Mouse (Mus musculus) left cerebral cortex, adult 2 months (tissue): ENCODE results near the gene Elmo3. TPM values are rescaled to one million over a fixed set of nuclear protein-coding genes. Genes with fewer than 3 reads are reported as not detected.

Experiments used
- DNase-seq, 2 experiments: peaks; one replicate each; pipeline ENCODE4 v3.0.0; 2021 to 2022; ENCODE audit warnings: low spot score in 2 of 2, mixed read lengths in 1 of 2; ENCODE audit errors: extremely low spot score in 1 of 2
- H3K27ac ChIP-seq: fragments of 200-600 bp; 2 replicates; pipeline ENCODE4 v1.8.1; 2022
- H3K4me3 ChIP-seq: fragments of 200-600 bp; 2 replicates; pipeline ENCODE4 v1.8.1; 2022
- CTCF ChIP-seq: fragments of 200-600 bp; IDR thresholded peaks from 2 replicates; pipeline ENCODE4 v1.8.1; 2022; ENCODE audit warnings: antibody characterized with exemption, mild to moderate bottlenecking, moderate library complexity
- intact Hi-C: fragments of 180-260 bp; cut with DNase I; formaldehyde crosslinking; loops from one replicate; pipeline ENCODE4 v1.15.1; 2025
- total RNA-seq, 2 experiments: library from RNA; stranded (reverse); gene quantifications; 2 replicates each; pipeline ENCODE4 v1.2.3; 2021

Elmo3 gene
- total RNA-seq, 2 experiments from 2014 or later = 1.4 to 1.9 TPM

DNA sequence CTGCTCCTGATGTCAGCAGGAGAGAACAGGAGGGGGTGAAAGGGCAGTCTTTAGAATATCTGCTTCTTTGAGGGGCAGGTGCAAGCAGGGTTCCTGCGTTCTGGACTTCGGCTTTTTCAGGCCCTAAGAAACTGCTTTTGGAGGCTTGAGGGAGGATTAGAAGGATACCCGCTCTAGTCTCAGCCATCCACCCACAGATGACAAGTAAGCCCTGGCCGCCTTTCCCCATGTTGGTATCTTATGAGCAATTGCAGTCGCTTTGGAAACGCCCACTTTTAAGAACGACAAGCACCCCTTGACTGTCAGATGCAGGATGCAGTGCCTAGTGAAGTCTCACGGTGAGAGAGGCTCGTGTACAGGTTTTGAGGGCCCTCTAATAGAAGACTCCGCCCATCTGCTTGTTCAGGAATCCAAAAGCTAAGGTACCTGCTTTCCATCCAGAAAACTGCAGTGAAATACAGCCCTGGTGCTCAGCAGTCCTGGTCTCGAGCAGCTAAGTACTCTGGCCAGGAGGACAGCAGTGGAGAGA is 13.3 kb downstream of the Elmo3 start:
- H3K4me3 ChIP-seq = no peak overlapping the region
- intact Hi-C loops = no loop called here
- no peak for TF ChIP-seq CTCF
- DNase-seq = no peak
- H3K27ac ChIP-seq = no peak overlapping the region; the same call in 1 of the 2 replicates

DNA sequence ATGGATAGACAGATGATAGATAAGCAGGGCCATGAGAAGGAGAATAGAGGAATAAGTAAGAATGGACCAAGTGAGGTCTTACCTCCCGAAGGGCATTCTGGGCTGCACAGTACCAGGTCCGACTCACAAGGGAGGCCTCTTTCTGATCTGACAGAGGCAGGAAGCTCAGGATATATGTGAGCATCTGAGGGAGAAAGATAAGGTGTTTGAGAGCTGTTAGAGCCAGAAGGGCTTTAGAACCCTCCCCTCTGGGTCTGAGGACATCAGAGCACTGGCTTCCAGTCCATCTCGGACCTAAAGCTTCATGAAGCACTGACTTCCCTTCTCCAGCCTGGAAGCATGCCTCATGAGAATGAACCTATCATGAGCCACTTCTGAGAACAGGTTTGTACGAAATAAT is 17.8 kb downstream of the Elmo3 start:
- no peak for TF ChIP-seq CTCF
- intact Hi-C loops = no loop called here

DNA sequence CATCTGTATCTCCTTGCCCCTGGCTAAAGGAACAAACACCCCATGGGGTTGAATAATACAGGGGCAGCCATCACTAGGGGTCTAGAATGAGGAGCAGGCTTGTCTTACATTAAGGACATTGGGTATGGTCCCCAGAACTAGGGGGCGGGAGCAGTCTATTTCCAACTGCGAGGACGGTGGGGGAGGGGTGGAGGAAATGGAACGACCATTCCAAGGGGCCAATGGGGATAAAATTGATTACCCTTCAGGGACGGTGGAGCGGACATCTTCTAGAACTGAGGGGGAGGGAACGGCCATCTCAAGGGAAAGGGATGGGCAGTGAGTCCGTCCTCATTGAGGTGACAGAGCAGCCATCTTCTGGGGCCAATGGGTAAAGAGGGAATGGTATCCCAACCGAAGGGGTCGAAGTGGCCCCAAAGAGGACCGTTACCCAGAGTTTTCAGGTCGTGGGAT is 20.3 kb downstream of the Elmo3 start:
- H3K4me3 ChIP-seq = peak overlapping the region; percentile 99
- H3K27ac ChIP-seq = peak overlapping the region; percentile 96
- intact Hi-C loops = loop anchor here (2.0 kb wide), 1 partner anchor 15 kb away; no protein-coding TSS in a partner anchor
- no peak for TF ChIP-seq CTCF
- no peak for DNase-seq

More for the DNA sequence above, 17.8 kb downstream of the Elmo3 start:
- DNase-seq = no peak
- Histone ChIP-seq H3K27ac (no peak overlapping the region), H3K4me3 (no peak overlapping the region)

DNA sequence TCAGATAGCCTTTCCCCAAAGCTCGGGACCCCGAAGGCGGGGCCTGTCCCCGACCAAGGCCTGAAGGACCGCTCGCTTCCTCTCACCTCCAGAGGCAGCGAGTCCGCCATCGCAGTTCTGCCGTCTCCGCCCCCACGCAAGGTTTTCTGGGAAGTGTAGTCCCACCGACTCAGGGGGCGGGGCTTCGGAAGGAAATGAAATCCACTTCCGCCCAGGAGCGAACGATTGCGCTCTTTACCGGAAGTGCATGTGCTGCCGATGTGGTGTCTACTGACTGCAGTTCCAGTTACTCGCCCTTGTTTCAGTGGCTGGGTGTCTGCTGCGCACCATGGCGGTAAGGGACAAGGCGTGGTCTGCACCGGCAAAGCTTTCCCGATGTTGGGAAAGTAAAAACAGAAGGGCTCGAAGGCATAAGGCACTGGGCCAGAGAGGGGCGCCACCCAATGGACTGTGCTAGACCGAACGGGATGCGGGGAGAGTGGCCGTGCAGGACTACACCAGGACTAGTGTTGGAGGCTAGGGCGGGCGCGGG is 20.8 kb downstream of the Elmo3 start, which contains the start of the genes Lrrc29 and Tmem208:
Lrrc29 (minus strand) TSS at position 138 of the 532 bp plus-strand sequence.
Tmem208 (plus strand) TSS at position 214 of the 532 bp plus-strand sequence.
- TF ChIP-seq CTCF = peak; percentile 46
- peak within 1 kb of the TSS; percentile 99 for H3K4me3 ChIP-seq
- peak within 1 kb of the TSS; percentile 96 for H3K27ac ChIP-seq
- intact Hi-C loops = loop anchor here (2.0 kb wide), 1 partner anchor 15 kb away; no protein-coding TSS in a partner anchor
- DNase-seq = peak; percentile 96 to 97

DNA sequence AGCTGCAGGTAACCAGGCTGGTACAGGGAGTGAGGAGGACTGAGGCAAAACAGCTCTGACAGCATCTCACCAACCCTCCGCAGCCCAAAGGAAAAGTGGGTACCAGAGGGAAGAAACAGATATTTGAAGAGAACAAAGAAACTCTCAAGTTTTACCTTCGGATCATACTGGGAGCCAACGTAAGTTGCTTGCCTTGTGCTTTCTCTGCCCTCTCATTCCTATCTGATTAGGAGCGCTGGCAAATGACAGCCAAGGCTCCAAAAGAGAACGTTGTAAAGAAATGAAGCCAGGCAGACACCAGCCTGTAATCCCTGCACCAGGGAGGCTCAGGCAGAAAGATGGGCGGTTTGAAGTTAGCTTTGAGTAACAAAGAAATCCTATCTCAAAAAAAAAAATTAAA is 21.6 kb downstream of the Elmo3 start:
- Histone ChIP-seq H3K27ac (no peak overlapping the region; the same call in 1 of the 2 replicates), H3K4me3 (peak overlapping the region; percentile 99)
- TF ChIP-seq CTCF = no peak
- no peak for DNase-seq
- intact Hi-C loops = loop anchor here (2.0 kb wide), 1 partner anchor 14 kb away; no protein-coding TSS in a partner anchor

DNA sequence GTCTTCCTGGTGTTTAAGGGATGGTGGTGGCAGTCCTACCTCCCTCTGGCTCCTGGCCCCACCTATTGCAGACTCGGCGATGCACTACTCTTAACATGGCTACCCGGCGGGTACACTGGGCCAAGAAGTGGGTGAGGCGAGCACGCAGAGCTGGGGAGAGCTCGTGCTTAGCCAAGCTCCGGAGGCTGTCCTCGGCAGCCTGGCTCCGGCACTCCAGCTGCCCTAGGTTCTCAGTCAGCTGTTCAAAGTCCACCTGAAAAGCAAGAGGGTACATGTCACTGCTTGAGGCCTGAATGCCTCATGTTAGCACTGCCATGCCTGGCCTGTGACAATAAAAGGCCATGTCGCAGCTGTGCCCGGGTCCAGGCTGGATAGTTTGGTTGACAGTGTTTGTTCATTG is 24.9 kb downstream of the Elmo3 start:
- no peak for TF ChIP-seq CTCF
- no peak for DNase-seq
- Histone ChIP-seq H3K27ac (no peak overlapping the region), H3K4me3 (no peak overlapping the region)
- intact Hi-C loops = no loop called here

DNA sequence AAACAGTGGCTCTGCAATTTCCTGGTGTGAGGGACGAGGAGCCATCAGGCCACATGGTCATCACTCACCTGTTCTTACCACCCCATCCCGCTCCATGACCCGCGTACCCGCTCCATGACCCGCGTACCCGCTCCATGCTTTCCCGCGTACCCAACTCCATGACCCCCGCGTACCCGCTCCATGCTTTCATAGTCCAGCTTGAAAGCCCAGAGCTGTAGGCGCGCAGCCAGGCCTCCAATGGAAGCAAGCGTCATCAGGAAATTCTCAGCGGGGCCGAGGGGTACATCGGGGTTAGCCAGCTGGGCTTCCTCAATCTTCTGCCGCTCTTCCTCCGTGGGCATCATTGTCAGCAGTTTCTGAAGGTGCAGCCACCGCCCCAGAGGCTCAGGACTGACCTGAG is 26.1 kb downstream of the Elmo3 start:
- TF ChIP-seq CTCF = no peak
- H3K27ac ChIP-seq = no peak overlapping the region
- intact Hi-C loops = no loop called here
- H3K4me3 ChIP-seq = no peak overlapping the region
- DNase-seq = no peak

- intact Hi-C loops = no loop called here
- no peak overlapping the region for H3K27ac ChIP-seq
- TF ChIP-seq CTCF = no peak
- no peak for DNase-seq
- no peak overlapping the region for H3K4me3 ChIP-seq
Observed at GRCm38 (mm10) chr8:105331931-105332330, 26.5 kb downstream of the Elmo3 start.

GRCm38 (mm10) chr8:105332523-105332922 is 27.1 kb downstream of the Elmo3 start:
- Histone ChIP-seq H3K27ac (no peak overlapping the region), H3K4me3 (no peak overlapping the region)
- DNase-seq = no peak
- TF ChIP-seq CTCF = no peak
- intact Hi-C loops = no loop called here

GRCm38 (mm10) chr8:105336373-105337130 is 31.2 kb downstream of the Elmo3 start:
- intact Hi-C loops = no loop called here
- DNase-seq = no peak
- Histone ChIP-seq H3K4me3 (no peak overlapping the region), H3K27ac (no peak overlapping the region)
- TF ChIP-seq CTCF = no peak

DNA sequence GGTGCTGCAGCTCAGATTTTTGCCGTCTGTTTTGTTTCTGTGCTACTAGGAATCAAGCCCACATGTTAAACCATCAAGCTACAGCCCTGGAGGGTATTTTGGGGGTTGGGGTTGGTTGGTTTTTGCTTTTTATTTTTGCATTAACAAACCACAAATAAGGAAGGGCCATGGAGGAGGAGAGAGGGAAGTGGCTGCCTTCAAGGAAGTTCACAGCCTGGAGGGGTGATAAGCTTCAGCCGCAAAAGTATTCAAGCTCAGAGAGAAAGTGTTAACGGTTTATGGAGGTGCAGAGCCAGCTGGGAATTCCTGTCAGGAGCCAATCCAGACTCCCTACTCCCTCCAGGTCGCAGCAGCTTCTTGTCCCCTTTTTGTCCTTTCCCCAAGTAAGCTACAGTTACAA is 33.6 kb downstream of the Elmo3 start:
- TF ChIP-seq CTCF = no peak
- intact Hi-C loops = no loop called here
- Histone ChIP-seq H3K27ac (no peak overlapping the region), H3K4me3 (no peak overlapping the region)
- DNase-seq = no peak
